Mouse (Mus musculus) small intestine, adult 2 months (tissue): Measurements from ENCODE around the gene Grik3. TPM values are rescaled to one million over a fixed set of nuclear protein-coding genes. Genes with fewer than 3 reads are reported as not detected.

Experiments used
- H3K27ac ChIP-seq: fragments of 200-500 bp; 2 replicates; pipeline ENCODE4 v1.5.1; 2012; ENCODE audit warnings: low read depth, low read length, control low read depth, inconsistent platforms; ENCODE audit not compliant: insufficient read depth
- H3K27me3 ChIP-seq: fragments of 200-500 bp; 2 replicates; pipeline ENCODE4 v1.6.1; 2012; ENCODE audit warnings: mild to moderate bottlenecking, moderate library complexity, low read length, inconsistent platforms; ENCODE audit not compliant: control insufficient read depth, insufficient read depth
- H3K36me3 ChIP-seq: fragments of 200-500 bp; 2 replicates; pipeline ENCODE4 v1.6.1; 2012; ENCODE audit warnings: mild to moderate bottlenecking, low read length, control low read depth, inconsistent platforms; ENCODE audit not compliant: control insufficient read depth, insufficient read depth
- H3K4me1 ChIP-seq: fragments of 200-500 bp; 2 replicates; pipeline ENCODE4 v1.6.1; 2012; ENCODE audit warnings: low read length, inconsistent platforms, mixed read lengths; ENCODE audit not compliant: control insufficient read depth, insufficient read depth, insufficient read length
- H3K4me3 ChIP-seq: fragments of 200-500 bp; 2 replicates; pipeline ENCODE4 v1.5.1; 2012; ENCODE audit warnings: low read depth, mild to moderate bottlenecking, control low read depth, inconsistent platforms, low read length, moderate library complexity
- CTCF ChIP-seq: fragments of 200-500 bp; IDR thresholded peaks from 2 replicates; pipeline ENCODE4 v1.5.1; 2012; ENCODE audit warnings: low read depth, mild to moderate bottlenecking, control low read depth, inconsistent platforms, low read length, moderate library complexity, mixed read lengths; ENCODE audit not compliant: insufficient replicate concordance, insufficient read length; ENCODE audit errors: extremely low read depth
- POLR2A ChIP-seq: fragments of 200-500 bp; IDR thresholded peaks from 2 replicates; pipeline ENCODE4 v1.6.1; 2012; ENCODE audit warnings: low read depth, mild to moderate bottlenecking, control low read depth, inconsistent platforms, low read length, moderate library complexity
- WGBS: fragments of 180-500 bp; shearing (Covaris S2); methylation state at CpG from one replicate; pipeline ENCODE4 v1.1.7; 2018; 5-methylcytosine and 5-hydroxymethylcytosine counted together
- polyA plus RNA-seq: library from polyadenylated mRNA; depleted of rRNA; stranded (reverse); fragments of >200 nt; gene quantifications from 2 replicates; pipeline ENCODE4 v1.2.3, GENCODE M21; 2012

The Grik3 gene
- polyA plus RNA-seq, 1 experiment, result 0.18 TPM

DNA sequence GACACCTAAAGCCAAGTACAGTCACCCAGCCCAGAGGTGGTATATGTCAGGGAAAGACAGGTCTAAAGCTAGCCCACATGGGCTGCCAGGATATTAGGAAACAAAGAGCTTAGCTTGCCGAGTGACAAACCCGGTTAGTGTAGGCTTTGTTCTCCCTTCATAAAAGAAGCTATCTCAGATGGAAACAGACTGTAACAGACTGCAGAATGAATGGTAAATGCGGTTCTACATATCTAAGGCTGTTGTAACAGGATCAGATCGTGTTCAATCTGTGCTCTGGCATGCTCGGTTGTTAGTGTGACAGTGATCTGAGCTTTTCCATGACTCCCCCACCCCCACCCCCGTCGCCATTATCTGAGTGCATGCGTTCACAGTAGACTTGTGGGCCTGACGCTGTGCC lies 92.8 kb downstream of the Grik3 start:
- TF ChIP-seq CTCF, result no peak
- no peak for TF ChIP-seq POLR2A
- H3K36me3 ChIP-seq, result no peaks in the 10 kb centered on the region
- H3K27ac ChIP-seq, result no peak overlapping the region
- WGBS, result 79% methylated on average over 9 of the region's 9 CpGs
- H3K4me1 ChIP-seq, result no peaks in the 10 kb centered on the region
- H3K27me3 ChIP-seq, result no peaks in the 10 kb centered on the region
- H3K4me3 ChIP-seq, result no peak overlapping the region

DNA sequence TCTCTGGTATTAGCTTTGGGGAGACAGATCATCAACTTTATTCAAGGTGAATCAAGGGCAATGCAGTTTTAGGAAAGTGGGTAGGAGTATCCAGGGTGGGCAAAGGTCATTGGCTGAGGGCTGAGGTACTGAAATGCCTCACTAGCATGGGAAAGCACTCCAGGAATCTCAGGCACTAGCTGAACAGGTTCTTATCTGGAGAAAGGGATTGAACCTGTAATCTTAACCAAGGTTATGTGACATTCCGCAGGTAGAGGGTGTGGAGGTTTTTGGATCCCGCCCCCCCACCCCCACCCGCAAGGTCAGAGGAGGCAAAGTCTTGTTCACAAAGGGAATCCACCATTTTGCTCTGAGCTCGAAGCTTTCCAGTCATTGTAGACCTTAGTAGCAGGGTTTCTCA lies 93.4 kb downstream of the Grik3 start:
- WGBS, result 38% methylated on average over 4 of the region's 4 CpGs
- TF ChIP-seq CTCF (no peak), POLR2A (no peak)
- no peaks in the 10 kb centered on the region for H3K4me1 ChIP-seq

DNA sequence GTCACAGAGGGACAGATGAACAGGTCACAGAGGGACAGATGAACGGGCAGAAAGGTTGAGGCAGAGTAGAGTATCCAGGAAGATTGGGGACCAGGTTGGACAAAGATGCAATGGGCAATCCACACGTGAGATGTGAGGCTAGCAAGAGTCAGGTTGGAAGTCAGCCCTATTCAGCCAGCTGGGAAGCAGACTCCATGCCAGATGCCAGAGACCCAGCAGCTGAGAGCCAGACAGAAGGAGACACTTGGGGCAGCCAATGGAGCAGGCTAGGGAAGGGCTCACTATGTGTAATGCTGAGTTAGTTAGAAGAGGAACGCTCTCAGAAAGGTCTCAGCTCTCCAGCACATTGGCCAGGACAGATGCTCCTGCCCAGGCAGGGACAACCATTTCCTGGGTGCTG lies 94.2 kb downstream of the Grik3 start:
- 75% methylated on average over 3 of the region's 3 CpGs for WGBS

More for the DNA sequence above, 93.4 kb downstream of the Grik3 start:
- Histone ChIP-seq H3K27me3 (no peaks in the 10 kb centered on the region), H3K4me3 (no peak overlapping the region), H3K27ac (no peak overlapping the region), H3K36me3 (no peaks in the 10 kb centered on the region)

DNA sequence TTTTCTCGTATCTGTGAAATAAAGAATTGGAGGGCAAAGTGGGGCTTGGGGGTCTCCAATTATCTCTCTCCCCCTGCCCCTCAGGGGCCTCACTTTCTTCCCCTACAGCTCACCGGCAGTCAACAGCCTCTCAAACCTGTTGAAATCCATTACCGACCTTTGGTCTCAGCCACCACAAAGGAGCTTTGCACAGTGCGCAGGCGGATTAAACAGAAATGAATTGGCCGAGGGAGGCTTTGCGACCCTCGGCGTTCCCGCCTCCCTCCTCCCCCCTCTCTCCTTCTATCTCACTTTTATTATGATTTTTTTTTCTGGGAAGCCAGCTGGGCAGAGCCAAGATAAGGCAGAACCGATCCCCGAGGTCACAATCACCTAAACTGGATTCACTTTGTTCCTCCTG lies 97.1 kb downstream of the Grik3 start:
- TF ChIP-seq POLR2A (no peak), CTCF (no peak)
- WGBS, result 7% methylated on average over 12 of the region's 12 CpGs
- Histone ChIP-seq H3K27ac (no peak overlapping the region), H3K36me3 (no peaks in the 10 kb centered on the region), H3K27me3 (no peaks in the 10 kb centered on the region), H3K4me3 (no peak overlapping the region), H3K4me1 (no peaks in the 10 kb centered on the region)

More for the DNA sequence above, 94.2 kb downstream of the Grik3 start:
- H3K4me3 ChIP-seq, result no peak overlapping the region
- H3K27ac ChIP-seq, result no peak overlapping the region
- no peaks in the 10 kb centered on the region for H3K4me1 ChIP-seq
- H3K36me3 ChIP-seq, result no peaks in the 10 kb centered on the region
- no peak for TF ChIP-seq POLR2A
- TF ChIP-seq CTCF, result no peak
- H3K27me3 ChIP-seq, result no peaks in the 10 kb centered on the region

DNA sequence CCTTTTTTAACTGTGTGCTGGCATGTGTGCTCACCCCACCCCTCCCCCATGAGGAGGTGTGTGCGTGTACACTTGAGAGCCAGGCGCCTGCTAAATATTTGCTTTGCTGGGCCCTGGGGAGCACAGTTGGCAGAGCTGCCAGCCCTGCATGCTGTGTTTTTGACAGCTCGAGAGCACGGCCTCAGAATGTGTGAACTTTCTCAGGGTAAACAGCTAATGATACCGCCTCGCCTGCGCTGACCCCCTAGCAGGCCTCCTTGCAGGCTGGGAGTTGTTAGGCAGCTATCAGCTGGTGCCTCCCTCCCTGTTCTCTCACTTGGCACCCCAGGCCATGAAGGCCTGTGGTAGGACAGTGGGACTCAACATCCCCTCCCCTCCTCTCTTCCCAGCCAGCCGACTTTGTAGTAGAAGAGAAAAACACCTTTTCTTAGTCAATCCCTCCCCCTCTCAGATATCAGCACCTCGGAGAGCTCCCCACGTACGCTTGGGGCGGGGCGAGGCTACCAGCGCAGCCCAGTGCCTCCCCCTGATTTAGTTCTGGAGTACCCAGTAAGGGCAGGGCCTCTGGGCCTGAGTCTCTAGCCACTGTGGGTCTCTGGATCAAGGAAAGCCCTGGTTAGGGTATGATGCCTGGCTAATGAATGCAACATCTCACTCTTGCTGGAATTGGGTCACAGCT lies 99.9 kb downstream of the Grik3 start:
- Histone ChIP-seq H3K27me3 (no peaks in the 10 kb centered on the region), H3K4me3 (no peak overlapping the region), H3K36me3 (no peaks in the 10 kb centered on the region), H3K4me1 (no peaks in the 10 kb centered on the region), H3K27ac (no peak overlapping the region)
- WGBS, result 8% methylated on average over 14 of the region's 14 CpGs
- TF ChIP-seq CTCF, result no peak
- TF ChIP-seq POLR2A, result no peak

DNA sequence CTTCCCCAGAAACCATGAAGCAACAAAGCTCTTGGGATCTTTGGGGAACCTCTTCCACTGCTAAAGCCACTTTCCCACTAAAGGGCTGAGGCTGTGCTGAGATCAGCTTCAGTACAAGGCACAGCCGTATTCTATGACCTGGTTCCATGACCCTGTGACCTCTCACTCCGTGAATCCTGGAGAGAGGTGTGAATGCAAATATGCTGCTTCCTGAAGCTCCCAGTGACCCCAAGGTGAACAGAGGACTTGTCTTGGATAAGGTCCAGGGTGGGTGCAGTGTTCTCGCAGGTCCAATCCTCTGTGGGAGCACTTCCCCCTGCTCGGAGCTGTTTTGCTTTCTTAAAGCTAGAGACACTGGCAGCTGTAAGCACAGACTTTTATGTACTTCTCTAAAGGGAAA lies 102.2 kb downstream of the Grik3 start:
- Histone ChIP-seq H3K4me3 (no peak overlapping the region), H3K36me3 (no peaks in the 10 kb centered on the region), H3K4me1 (no peaks in the 10 kb centered on the region), H3K27me3 (no peaks in the 10 kb centered on the region), H3K27ac (no peak overlapping the region)
- TF ChIP-seq CTCF (no peak), POLR2A (no peak)
- WGBS, result 30% methylated on average over 4 of the region's 4 CpGs

DNA sequence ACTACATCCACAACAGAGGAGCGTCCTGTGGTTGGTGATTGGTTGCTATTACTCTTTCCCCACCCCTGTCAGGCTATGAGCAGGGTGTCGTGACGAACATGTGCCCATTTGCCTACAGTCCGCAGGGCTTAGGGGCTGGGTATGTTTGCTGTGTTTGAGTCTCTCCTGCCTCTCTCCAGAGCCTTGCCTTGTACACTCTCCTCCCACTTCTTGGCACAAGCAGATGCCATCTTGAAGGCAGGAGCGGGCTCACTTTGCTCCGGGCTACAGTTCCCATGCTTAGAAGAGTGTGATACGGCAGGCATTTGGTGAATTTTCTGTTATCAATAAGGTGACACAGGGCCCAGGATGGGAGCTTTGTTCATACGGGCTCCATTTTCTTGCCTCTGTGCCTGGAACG lies 104.5 kb downstream of the Grik3 start:
- H3K27ac ChIP-seq, result no peak overlapping the region
- no peaks in the 10 kb centered on the region for H3K4me1 ChIP-seq
- TF ChIP-seq POLR2A (no peak), CTCF (no peak)
- no peak overlapping the region for H3K4me3 ChIP-seq
- no peaks in the 10 kb centered on the region for H3K27me3 ChIP-seq
- 76% methylated on average over 9 of the region's 9 CpGs for WGBS
- H3K36me3 ChIP-seq, result no peaks in the 10 kb centered on the region
